Mouse (Mus musculus): ENCODE measurements around the gene Hspb2. TPM values are rescaled to one million over a fixed set of nuclear protein-coding genes. Genes with fewer than 3 reads are reported as not detected.
A peak's percentile ranks its signal among the peaks of the same experiment; 100 is the strongest.

Gene Hspb2
- total RNA-seq, 2 experiments from 2014 or later: 1.5 to 2.2 TPM

GRCm38 (mm10) chr9:50750706-50751105 is 1.4 kb downstream of the Hspb2 start:
- DNase-seq: no peak

GRCm38 (mm10) chr9:50746214-50746677 is 5.9 kb downstream of the Hspb2 start, which contains the start of gene 2310030G06Rik:
2310030G06Rik (minus strand) TSS chr9:50746536.
- DNase-seq: peak; percentile 28 to 37

DNA sequence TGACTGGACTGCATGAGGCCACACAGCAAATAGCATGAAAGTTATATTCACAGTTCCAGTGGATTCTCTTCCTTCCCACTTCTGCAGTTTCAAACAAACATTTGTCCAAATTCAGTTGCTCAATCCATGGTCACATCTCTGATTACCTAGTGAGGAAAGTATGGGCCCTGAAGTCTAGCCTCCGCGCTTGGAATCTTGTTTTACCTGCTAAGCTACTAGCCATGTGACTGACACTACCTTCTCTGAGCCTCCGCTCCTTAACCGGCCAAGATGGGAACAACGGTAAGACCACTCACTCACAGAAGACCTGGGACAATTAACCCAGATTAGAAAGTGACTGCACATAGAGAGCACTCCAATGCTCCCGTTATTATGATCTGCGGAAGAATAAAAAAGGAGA is 6.3 kb downstream of the Hspb2 start:
- DNase-seq: no peak

GRCm38 (mm10) chr9:50742744-50743143 is 9.4 kb downstream of the Hspb2 start:
- DNase-seq: no peak

DNA sequence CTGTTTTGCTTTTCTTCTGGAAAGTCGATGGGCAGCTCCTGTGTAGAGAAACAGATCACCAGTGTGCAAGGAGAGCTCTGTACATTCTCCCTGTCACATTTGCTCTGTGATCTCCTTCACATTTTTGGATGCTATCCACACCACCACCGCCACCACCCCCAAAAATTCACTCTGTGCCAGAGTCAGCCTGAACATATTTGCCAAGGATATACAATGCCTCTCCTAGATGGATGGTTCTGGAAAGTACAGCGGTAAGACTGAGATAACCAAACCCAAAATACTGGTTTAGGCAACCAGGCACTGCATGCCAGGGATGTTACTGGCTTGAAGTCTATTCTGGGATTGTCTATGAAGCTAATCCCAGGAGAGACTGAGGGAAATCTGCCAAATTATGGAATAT is 9.9 kb downstream of the Hspb2 start:
- DNase-seq: no peak

- no peak for DNase-seq
These were observed 11.0 kb downstream of the Hspb2 start for GRCm38 (mm10) chr9:50740867-50741784.

GRCm38 (mm10) chr9:50738914-50739870 is 13.0 kb downstream of the Hspb2 start, which contains the start of gene Dixdc1:
Dixdc1 (minus strand) TSS chr9:50739517.
- peak; percentile 95 to 96 for DNase-seq

- DNase-seq: peak; percentile 50 to 62
These were observed 17.2 kb downstream of the Hspb2 start for GRCm38 (mm10) chr9:50734989-50735388.

DNA sequence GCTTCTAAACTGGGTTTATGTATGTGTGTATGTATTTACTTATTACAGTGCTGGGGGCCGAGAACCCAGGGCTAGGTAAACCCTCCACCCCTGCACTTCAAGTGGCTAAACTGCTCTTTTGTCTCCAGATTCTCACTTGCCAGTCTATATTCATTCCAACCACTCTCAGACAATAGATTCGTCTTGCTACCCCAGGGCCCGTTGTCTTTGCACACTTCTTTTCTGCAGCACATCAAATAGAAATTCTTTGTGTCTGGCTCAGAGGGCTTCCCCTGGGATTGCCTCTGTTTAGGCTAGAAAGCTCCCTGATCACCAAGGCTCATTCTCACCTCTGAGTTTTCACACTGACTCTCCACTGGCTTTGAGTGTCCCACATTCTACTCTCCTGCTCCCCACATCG is 19.6 kb downstream of the Hspb2 start:
- no peak for DNase-seq

DNA sequence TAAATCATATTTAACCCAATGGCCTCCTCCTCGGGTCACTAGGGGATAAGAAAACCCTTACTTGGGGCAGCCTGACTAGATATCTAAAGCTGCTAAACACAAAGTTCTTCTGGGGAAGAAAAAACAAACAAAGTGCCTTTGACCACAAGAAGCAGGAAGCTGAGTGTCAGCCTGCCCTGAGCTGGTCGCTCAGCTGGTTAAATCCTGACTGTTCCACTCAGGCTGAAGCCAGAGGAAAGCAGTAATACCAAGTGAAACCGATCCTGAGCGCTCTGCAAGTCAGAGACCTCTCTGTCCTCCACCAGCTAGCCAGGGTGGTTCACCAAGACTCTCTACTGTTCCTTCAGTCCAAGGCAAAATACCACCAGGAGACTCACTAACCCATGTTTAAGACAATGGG is 22.6 kb downstream of the Hspb2 start:
- DNase-seq: no peak

- DNase-seq: peak; percentile 74 to 83
These were observed 24.1 kb downstream of the Hspb2 start for GRCm38 (mm10) chr9:50727925-50728651.

DNA sequence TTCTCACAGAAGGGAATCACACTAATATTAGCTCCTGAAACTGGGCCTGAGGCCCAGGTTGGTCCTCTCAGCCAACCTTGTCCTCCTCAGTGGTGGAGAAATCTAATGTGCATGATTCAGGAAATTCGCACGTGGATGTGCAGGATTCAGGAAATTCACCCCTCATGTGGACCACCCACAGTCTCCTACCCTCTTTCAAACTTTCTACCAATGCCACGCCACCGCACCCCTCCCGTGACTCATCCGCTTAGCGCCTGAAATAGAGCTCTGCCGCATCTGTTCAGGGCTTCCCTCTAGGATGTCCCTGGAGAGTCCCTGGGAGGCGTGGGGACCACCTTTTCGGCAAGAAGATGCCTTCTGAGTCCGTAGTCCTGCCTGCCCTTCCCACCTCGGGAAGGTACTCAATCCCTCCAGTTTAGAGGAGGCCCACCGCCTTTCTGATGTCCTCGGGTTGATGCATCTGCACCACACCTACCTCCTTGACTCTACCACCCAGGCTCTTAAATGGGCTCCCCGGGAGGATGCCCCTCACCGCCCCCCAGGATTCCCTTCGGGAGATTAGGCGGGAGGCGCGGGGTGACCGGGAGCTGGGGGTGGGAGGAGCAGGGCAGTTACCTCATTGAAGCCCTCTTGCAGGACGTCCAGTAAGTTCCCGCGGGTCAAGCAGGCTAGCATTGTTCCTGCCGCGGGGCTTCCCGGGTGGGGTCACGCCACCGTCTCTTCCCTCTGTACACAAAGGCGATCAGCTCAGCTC is 24.8 kb downstream of the Hspb2 start:
- peak in 1 of 2 experiments; percentile 44 for DNase-seq

GRCm38 (mm10) chr9:50725921-50726590 is 26.1 kb downstream of the Hspb2 start:
- no peak for DNase-seq

DNA sequence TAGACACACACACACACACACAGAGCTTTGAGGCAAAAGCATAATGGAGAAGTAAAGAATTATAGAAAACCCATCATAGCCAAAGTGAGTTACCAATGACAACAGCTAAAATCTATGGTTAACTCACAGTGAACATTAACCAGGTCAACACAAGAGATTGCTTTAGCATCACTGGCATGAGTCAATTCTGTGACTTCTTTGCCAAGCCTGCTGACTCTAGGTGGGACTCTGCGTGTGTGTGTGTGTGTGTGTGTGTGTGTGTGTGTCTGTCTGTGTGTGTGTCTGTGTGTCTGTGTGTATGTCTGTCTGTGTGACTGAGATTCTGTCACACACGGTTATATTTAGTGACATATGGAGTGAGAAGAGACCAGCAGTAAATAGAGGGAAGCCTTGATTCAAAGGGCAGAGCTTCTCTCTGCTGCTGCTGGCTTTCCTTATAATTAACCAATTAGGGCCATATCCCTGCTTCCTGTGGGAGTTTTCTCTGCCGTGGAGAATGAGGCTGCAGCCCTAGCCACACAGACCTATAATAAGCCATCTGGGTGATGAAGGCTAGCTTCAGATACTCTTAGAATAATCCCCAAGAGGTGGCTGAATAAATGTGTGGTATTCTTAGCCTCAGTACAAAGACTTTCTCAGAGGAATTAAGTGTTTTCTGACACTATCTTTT is 27.4 kb downstream of the Hspb2 start:
- no peak for DNase-seq

DNA sequence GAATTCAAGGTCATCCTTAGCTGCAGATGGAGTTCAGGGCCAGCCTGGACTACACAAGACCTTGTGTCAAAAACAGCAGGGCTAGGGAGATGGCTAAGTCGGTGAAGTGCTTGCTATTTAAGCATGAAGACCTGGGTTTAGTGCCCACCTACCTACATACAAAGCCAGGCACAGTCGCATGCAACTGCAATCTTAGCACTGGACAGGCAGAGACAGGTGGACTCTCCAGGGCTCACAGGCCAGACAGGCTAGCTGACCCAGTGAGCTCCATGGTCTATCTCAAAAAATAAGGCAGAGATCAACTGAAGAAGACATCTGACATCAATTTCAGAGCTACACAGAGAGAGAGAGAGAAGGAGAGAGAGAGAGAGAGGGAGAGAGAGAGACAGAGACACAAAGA is 28.0 kb downstream of the Hspb2 start:
- no peak for DNase-seq

DNA sequence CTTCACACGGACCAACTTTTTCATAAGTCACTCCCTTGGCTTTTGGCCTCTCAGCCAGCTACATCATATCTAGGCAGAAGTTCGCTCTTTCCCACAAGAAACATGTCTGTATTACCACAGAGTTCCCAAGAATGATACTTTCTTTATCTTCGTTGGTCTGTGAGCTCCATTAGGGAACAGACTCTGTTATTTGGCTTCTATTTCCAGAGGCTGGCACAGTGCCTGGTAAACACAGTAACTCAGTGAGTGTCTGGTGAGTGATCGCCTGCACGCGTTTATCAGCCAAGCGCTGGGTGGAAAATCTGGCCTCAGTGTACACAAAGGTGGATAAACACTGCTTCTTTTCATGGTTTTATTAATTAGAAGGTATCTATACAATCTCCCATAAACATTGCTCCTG is 28.7 kb downstream of the Hspb2 start:
- peak; percentile 82 to 86 for DNase-seq

DNA sequence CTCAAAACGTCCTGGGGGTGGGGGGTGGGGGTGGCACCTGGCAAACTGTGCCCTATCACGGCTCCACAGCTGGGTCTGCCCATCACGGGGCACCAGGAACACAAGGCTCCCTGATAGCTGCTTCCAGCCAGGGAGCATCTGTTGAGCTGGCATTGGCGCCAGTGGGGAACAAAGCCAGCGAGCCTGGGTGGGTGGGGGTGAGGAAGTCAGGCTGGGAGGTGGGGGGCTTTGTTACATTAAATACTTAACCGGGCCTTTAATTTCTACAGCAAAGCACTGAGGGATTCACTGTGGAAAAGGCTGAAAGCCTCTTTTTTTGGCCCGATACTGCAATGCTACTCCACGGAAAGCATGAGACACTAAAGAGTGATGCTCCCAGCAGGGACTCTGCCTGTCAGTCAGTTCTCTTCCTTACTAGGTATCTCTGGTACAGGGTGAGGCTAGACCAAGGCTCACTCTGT is 29.7 kb downstream of the Hspb2 start:
- DNase-seq: no peak

DNA sequence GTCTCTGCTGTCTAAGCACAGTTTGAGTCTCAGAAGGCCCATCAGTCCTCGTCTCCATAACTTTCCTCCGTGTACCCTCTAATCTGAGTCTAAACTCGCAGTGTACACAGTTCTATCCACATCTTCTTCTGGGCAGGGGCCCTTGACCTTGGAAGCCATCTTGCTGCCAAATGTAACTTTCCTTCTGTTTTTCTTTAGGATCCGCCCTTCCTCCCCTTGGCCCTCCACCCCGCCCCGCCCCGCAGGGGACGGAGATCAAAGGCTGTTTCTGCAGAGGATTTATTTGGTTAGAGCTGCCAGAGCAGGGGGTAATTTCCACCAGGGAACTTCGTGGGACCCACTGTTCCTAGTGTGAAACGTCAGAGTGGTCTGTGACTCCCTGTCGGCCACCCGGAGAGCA is 31.1 kb downstream of the Hspb2 start:
- DNase-seq: peak in 1 of 2 experiments; percentile 60

- DNase-seq: no peak
These were observed 33.3 kb downstream of the Hspb2 start for GRCm38 (mm10) chr9:50718878-50719277.

DNA sequence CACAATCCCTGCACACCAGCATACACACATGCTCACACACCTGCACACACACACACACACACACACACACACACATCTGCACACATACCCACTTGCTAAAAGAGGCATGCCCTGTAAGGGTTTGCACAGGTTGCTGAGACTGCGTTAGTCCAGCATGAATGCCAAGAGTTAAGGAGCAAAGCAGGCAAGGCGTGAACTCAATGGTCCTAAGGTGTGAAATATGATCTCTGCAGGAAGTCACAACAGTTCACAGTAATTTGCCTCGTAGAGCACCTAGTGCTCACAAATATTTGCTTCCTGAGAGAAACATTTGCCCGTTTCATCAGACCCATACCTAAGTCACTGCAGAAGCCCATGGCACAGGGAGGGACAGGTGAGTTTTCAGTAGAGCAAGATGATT is 38.0 kb downstream of the Hspb2 start:
- DNase-seq: no peak
